Comparison of ENCODE assay signal across 8 mouse cellular contexts in genomic region chr10:121641272-121642053, GRCm38 (mm10). TPM values are rescaled to one million over a fixed set of nuclear protein-coding genes. Genes with fewer than 3 reads are reported as not detected.
A peak's percentile ranks its signal among the peaks of the same experiment; 100 is the strongest.
DNase-seq lines count a peak whose midpoint lies in the region; ATAC-seq and TF ChIP-seq lines count a peak whose summit lies in the region.

Gene D930020B18Rik (plus strand): TSS chr10:121641588.

- H3K36me3 ChIP-seq in CH12.LX (replicated peaks in 1 of 2; ENCODE audit: control insufficient read depth in 1 of 2, insufficient read depth in 1 of 2, low read length in 1 of 2), result no peaks in the 10 kb centered on the region
- H3K36me3 ChIP-seq in hindbrain, embryonic 11.5 days (ENCODE audit: control insufficient read depth, insufficient read depth, low read length), result no peaks in the 10 kb centered on the region
- H3K36me3 ChIP-seq in liver, embryonic 12.5 days, result no peaks in the 10 kb centered on the region

- WGBS in hindbrain, embryonic 11.5 days, result under 1% methylated on average over 65 of the region's 69 CpGs
- under 1% methylated on average over 69 of the region's 69 CpGs for WGBS in liver, embryonic 12.5 days (ENCODE audit: insufficient replicate concordance)

- H3K27me3 ChIP-seq in CH12.LX (replicated peaks), result peaks cover 11% of the 10 kb centered on the region
- H3K27me3 ChIP-seq in hindbrain, embryonic 11.5 days (ENCODE audit: control insufficient read depth, insufficient read depth, low read length), result peaks cover 26% of the 10 kb centered on the region
- peaks cover 47% of the 10 kb centered on the region for H3K27me3 ChIP-seq in liver, embryonic 12.5 days (replicated peaks)

- no peak within 1 kb of the TSS; the same call in 1 of the 2 replicates for H3K9ac ChIP-seq in CH12.LX (ENCODE audit: insufficient read depth, low read depth)
- peak within 1 kb of the TSS; percentile 38 for H3K9ac ChIP-seq in hindbrain, embryonic 11.5 days (ENCODE audit: low read depth, low read length)
- H3K9ac ChIP-seq in liver, embryonic 12.5 days, result peak within 1 kb of the TSS; percentile 50

- H3K79me2 ChIP-seq in CH12.LX (replicated peaks; ENCODE audit: control insufficient read depth, extremely low read depth, insufficient read depth, poor library complexity, severe bottlenecking), result no peaks in the 10 kb centered on the region

- no peak for TF ChIP-seq EP300 in CH12.LX (IDR thresholded peaks at IDR 0.05; ENCODE audit: low read length)

- H3K4me1 ChIP-seq in CH12.LX (ENCODE audit: control insufficient read depth in 1 of 2, insufficient read depth in 2 of 2), result peaks cover 5 to 17% of the 10 kb centered on the region in 2 experiments
- peaks cover 7% of the 10 kb centered on the region for H3K4me1 ChIP-seq in hindbrain, embryonic 11.5 days (replicated peaks; ENCODE audit: control insufficient read depth, insufficient read depth, low read length)
- peaks cover 17% of the 10 kb centered on the region for H3K4me1 ChIP-seq in liver, embryonic 12.5 days

- TF ChIP-seq CTCF in CH12.LX (conservative IDR thresholded peaks at IDR 0.05 in 1 of 2, IDR thresholded peaks at IDR 0.05 in 1 of 2; ENCODE audit: low read depth in 2 of 2, low read length in 2 of 2), result no peak

- H3K4me2 ChIP-seq in CH12.LX (ENCODE audit: insufficient read depth, low read depth, poor library complexity, severe bottlenecking), result peak within 1 kb of the TSS; percentile 96
- peak within 1 kb of the TSS; percentile 97 for H3K4me2 ChIP-seq in hindbrain, embryonic 11.5 days (replicated peaks; ENCODE audit: low read depth, low read length)
- peak within 1 kb of the TSS; percentile 91 for H3K4me2 ChIP-seq in liver, embryonic 12.5 days

- TF ChIP-seq RAD21 in CH12.LX (IDR thresholded peaks at IDR 0.05; ENCODE audit: low read depth, low read length), result no peak

- H3K4me3 ChIP-seq in CH12.LX (replicated peaks in 1 of 3; ENCODE audit: low read depth in 2 of 3, low read length in 2 of 3, poor library complexity in 1 of 3), result peak within 1 kb of the TSS; percentile 6 to 60 (median 37)
- H3K4me3 ChIP-seq in hindbrain, embryonic 11.5 days (ENCODE audit: low read depth, low read length), result peak within 1 kb of the TSS; percentile 51
- peak within 1 kb of the TSS; percentile 60 for H3K4me3 ChIP-seq in liver, embryonic 12.5 days

- no peak for DNase-seq in cerebellum, adult 9-11 months
- DNase-seq in CH12.LX (ENCODE audit: extremely low read depth), result no peak
- peak; percentile 71 for DNase-seq in embryo, embryonic 10 days (ENCODE audit: low spot score)
- DNase-seq in hindbrain, embryonic 11.5 days (ENCODE audit: low spot score), result peak; percentile 55
- peak; percentile 35 for DNase-seq in naive thymus-derived CD4-positive, alpha-beta T cell, adult 2 months (ENCODE audit: low read depth)
- DNase-seq in spleen, postnatal 14 days (ENCODE audit: low spot score in 2 of 2), result no peak

- TF ChIP-seq POLR2A in CH12.LX (IDR thresholded peaks at IDR 0.05; ENCODE audit: low read depth, low read length), result no peak

- H3K9me3 ChIP-seq in CH12.LX (replicated peaks; ENCODE audit: low read length), result peaks cover 3% of the 10 kb centered on the region
- no peaks in the 10 kb centered on the region for H3K9me3 ChIP-seq in hindbrain, embryonic 11.5 days (ENCODE audit: control insufficient read depth, low read length)
- no peaks in the 10 kb centered on the region for H3K9me3 ChIP-seq in liver, embryonic 12.5 days (replicated peaks)

- dilution Hi-C loops in CH12.LX (cut with MboI; ENCODE audit: extremely low pct_ligation_motif_present, extremely low pct_unique_long_range_greater_than_20kb, low sequenced_read_pairs), result no loop called here

- peak; percentile 62; the same call in 1 of the 2 replicates for ATAC-seq in cerebellum, adult (ENCODE audit: insufficient number of reproducible peaks, low FRiP score, low TSS enrichment)
- peak; percentile 46 for ATAC-seq in hindbrain, embryonic 11.5 days (ENCODE audit: low FRiP score)
- ATAC-seq in liver, embryonic 12.5 days, result peak; percentile 36; the same call in 1 of the 2 replicates

- in situ Hi-C loops in CH12.LX (cut with MboI; ENCODE audit: low pct_ligation_motif_present, low pct_unique_long_range_greater_than_20kb, low sequenced_read_pairs), result no loop called here

- no peak within 1 kb of the TSS for H3K27ac ChIP-seq in CH12.LX (ENCODE audit: insufficient read depth, low read depth)
- no peak within 1 kb of the TSS for H3K27ac ChIP-seq in hindbrain, embryonic 11.5 days (ENCODE audit: low read depth, low read length)
- no peak within 1 kb of the TSS for H3K27ac ChIP-seq in liver, embryonic 12.5 days

TF ChIP-seq in CH12.LX, 34 proteins besides CTCF, POLR2A, EP300 and RAD21:
- TF ChIP-seq MAX (IDR thresholded peaks at IDR 0.05; ENCODE audit: low read length), result 0 out of 2 replicates have a peak, but pooled peaks have one; percentile 16
- TF ChIP-seq NELFE (IDR thresholded peaks at IDR 0.05; ENCODE audit: low read depth, low read length), result no peak

RNA-seq across cellular contexts. Expression of gene D930020B18Rik, which starts in this region (rescaled TPM):
- total RNA-seq in CH12.LX (2012; rRNA removed) (not detected in 2 replicates), CH12.LX (2014; rRNA removed) (not detected in 2 replicates)
- polyA plus RNA-seq in CH12.LX (2012; ENCODE audit: insufficient read length, low read depth), result not detected in 2 replicates
- 0.22 and 0.31 TPM in 2 replicates for polyA plus RNA-seq in hindbrain, embryonic 11.5 days (2014; fragmentation: Nextera tagmentation; extraction: Ambion mirVana)
- 0.11 and 0.18 TPM in 2 replicates for polyA plus RNA-seq in liver, embryonic 12.5 days (2016; fragmentation: Nextera tagmentation; extraction: Ambion mirVana)

Comparison
In these comparisons a context has a peak if more than half of its experiments do, and no peak if none do; other contexts are left out.
1. Peak in DNase-seq, ATAC-seq, H3K4me3 ChIP-seq, H3K9ac ChIP-seq and H3K4me2 ChIP-seq in hindbrain, embryonic 11.5 days; RNA of the gene not detected or under 1 TPM.
2. Peak in ATAC-seq, H3K4me3 ChIP-seq, H3K9ac ChIP-seq and H3K4me2 ChIP-seq in liver, embryonic 12.5 days; RNA of the gene not detected or under 1 TPM.
3. DNase-seq: peak in embryo, embryonic 10 days (single experiment) and naive thymus-derived CD4-positive, alpha-beta T cell, adult 2 months (single experiment); none in cerebellum, adult 9-11 months (single experiment), CH12.LX (single experiment) and spleen, postnatal 14 days (0 of 2).
4. Peak in every context shown above with its lines, with median percentiles within 50 percentile points of each other: ATAC-seq, H3K4me2 ChIP-seq and H3K4me3 ChIP-seq.